Mouse (Mus musculus): ENCODE data around the gene Tbc1d24.

GRCm38 (mm10) chr17:24139968-24140367 is 65.4 kb downstream of the Tbc1d24 start:
- TF ChIP-seq CTCF (IDR thresholded peaks at IDR 0.05; ENCODE audit: borderline replicate concordance, insufficient read depth, low read length) (no peak), POLR2A (IDR thresholded peaks at IDR 0.05; ENCODE audit: low read depth, low read length) (no peak)

All from embryonic fibroblast, embryonic 13.5 days (primary cell).